Mouse (Mus musculus): Measurements from ENCODE around the gene Fbxw4.
"Not testable (repeated sequence)": the region's sequence is repeated elsewhere in the genome, so short reads cannot be mapped to it uniquely, and the experiment has no call there.

Gene Fbxw4

DNA sequence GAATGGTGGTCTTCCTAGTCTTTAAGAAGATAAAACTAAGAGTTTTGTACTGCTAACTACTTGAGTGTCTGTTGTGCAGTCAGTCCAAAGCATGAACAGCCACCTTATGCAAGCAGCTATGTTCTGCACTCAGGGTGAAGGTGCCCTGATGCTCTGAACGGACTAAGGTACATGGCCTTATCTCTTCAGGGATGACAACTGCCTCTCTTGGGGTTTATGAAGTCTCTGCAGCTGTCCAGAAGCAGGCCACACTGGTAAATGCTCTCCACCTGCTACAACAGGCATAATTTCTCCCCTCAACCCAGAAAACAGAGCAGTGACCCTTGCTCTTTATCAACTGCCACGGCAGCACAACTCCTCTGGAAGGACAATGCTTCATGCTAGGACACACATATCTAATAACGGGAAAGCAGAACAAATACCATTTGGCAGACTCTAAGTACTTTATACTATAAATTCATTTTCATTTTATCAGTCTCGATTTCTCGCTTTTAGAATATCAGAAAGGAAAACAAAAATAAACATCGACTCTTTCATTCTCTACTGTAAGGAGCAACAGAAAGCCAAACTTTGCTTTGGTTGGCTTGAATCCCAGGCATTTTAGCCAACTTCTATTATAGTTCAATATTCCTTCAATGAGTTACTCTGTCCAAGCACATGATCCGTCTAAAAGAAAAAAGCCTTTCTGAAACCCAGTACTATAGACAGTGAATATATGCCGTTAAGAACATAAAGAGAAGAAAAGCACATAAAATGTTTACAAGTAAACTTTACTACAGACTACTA lies 3.1 kb downstream of the Fbxw4 start:
- DNase-seq (ENCODE audit: low spot score) = no peak

DNA sequence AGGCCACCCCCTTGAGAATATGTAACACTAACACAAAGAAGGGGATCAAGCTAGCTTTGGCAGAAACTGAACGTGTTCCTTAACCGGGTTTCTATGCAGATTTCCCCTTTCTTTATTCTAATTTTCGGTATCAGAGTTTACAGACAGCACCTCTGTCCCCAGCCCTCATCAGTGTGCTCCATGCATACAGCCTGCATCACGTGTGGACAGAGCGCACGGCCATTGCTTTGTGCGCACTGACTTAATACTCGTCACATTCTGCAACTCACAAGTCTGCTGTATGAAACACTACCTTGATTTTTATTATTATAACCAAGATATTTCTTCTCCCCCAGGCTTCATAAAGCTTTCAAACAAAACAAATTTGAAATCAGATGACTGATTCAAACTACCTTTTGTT lies 4.2 kb downstream of the Fbxw4 start:
- DNase-seq (ENCODE audit: low spot score) = no peak

DNA sequence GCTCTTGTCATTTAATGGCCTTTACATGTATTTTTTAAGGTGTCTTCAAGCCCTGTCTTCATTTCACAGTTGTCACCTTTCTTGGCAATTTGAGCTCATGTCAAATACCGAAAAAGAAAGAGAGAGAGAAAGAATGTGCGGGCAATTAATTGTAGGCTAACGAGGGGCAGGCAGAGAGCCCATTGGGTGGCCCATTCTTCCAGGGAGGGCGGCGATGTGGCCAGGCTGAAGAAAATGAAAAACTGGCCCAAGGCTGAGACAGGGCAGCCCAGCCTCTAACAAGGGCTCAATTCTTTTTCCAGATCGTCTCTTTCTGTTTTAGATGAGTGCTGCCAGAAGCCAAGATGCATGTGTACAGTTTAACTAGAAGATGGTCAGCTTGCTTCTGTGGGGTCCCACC lies 6.1 kb downstream of the Fbxw4 start:
- no peak for DNase-seq (ENCODE audit: low spot score)

DNA sequence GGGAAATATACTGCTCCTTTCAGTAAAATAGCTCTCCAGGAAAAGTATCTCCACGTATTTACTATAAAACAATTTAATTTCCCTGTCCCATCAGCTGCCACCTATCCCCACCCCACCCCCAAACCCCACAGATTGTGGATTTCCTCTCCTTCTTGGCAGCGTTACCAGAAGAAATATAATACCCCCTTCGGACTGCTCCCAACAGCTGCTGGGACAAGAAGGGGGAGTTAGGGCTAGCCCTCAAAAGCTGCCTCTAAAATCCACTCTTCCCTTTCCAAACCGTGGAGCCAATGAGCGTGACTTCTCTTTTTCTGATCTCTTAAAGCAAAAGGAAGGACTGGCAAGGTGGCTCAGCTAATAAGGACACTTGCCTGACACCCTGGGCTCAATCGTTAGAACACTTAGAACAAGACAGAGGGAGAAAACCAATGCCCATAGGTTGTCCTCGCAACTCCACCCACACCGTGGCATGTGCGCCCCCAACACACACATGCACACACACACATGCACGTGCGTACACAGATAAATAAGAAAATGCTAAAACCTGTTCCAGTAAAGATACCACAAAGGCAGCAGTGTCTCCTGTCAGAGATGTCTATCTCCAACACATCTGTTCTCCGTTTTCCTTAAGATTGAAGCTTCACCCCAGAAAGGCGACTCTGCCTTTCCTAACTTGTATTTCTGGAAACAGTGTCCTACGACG lies 7.7 kb downstream of the Fbxw4 start:
- DNase-seq (ENCODE audit: low spot score) = no peak

DNA sequence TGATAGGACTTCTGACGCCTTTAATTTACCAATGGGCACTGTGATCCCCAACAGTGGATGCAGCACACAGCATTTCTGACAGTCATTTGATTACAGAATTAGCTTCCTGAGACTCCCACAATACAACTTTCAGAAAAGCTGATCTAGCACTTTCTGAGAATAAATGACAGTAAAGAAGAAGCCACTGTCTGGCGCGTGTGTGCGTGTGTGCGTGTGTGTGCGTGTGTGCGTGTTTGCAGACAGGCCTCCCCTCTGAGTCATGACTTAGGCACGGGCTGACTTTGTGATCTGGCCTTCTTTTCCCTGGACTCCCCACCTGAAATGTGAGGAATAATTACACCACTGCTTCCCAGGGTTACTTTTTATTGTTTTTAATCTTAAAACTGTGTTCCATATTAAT lies 8.6 kb downstream of the Fbxw4 start:
- no peak for DNase-seq (ENCODE audit: low spot score)

DNA sequence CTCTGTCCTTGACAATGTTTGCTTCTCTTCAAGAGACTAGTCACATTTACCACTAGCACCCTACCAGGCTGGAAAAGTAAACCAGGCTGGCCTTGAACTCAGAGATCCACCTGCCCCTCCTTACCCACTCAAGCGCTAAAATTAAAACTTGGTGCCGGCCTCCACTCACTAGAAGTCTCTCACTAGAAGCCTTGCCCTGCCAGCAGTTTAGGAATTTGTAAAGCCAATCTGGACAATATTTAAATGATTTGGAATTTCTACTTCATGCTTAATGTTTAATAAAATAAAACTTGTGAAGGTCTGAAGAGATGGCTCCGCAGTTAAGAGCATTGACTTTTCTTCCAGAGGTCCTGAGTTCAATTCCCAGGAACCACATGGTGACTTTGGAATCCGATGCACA lies 10.3 kb downstream of the Fbxw4 start:
- DNase-seq (ENCODE audit: low spot score) = no peak

DNA sequence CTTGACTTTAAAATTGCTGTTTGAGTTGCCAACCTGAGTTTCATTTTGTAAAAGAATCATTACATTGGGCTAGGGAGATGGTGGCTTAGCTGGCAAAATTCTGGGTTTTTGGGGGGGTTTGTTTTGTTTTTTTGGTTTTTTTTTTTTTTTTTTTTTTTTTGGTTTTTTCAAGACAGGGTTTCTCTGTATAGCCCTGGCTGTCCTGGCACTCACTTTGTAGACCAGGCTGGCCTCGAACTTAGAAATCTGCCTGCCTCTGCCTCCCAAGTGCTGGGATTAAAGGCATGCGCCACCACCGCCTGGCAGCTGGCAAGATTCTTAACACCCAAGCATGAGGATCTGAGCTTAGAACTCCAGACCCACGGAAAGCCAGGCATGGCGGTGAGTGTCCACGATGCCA lies 11.6 kb downstream of the Fbxw4 start:
- not testable (repeated sequence) for DNase-seq (ENCODE audit: low spot score)

DNA sequence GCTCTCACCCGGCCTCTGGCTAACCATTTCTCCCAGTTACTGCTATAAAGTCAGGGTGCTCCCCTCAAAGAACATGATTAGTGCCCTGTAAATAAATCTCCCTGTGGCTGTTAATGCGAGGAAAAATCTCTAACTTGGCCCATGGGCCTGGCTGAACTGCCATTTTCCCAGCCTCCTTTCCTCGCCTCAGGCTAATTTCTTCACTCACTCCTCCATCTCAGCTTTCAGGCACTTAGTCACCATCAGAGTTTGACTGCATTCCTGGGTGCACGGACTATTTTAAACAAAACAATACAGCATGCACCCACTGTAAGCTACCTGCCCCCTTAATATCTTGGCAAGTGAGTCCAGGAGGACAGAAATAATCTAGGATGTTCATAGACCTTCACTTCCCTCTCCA lies 13.2 kb downstream of the Fbxw4 start:
- no peak for DNase-seq (ENCODE audit: low spot score)

- no peak for DNase-seq (ENCODE audit: low spot score)
Observed at GRCm38 (mm10) chr19:45640691-45641090, 19.4 kb downstream of the Fbxw4 start.

GRCm38 (mm10) chr19:45635960-45636359 lies 24.2 kb downstream of the Fbxw4 start:
- DNase-seq (ENCODE audit: low spot score) = no peak

DNA sequence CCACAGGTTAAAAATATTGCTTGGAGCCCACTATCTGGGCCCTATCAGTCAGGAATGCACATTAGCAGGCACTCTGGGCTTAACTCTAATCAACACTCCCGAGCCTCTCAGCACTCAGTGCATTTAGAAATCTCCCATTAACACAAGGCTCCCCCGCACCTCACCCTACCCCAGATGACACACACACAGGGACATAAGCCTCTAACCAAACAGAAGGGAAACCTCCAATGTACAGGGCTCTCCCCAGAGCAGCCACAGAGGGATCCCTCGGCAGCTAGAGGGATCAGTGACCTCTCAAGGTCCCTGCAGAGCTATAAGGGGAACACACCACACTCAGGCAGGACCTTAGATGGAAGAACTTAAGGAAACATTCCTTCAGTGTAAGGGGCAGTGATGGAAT lies 28.5 kb downstream of the Fbxw4 start:
- DNase-seq (ENCODE audit: low spot score) = no peak

- no peak for DNase-seq (ENCODE audit: low spot score)
Observed at GRCm38 (mm10) chr19:45630953-45631352, 29.2 kb downstream of the Fbxw4 start.

DNA sequence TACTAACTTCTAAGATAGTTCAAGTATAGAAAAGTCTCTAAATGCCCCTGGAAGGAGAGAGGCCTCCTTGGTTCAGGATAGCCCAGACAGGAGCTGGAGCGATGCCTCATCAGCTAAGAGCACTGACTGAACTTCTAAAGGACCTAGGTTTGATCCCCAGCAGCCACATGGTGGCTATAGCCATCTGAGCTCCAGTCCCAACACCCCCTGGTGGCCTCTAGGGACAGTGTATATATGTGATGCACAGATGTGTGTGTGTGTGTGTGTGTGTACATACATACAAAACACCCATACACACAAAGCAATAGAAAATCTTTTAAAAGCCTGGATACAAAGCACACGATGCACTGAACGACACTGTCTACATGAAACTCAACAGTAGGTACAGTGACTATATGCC lies 30.9 kb downstream of the Fbxw4 start:
- DNase-seq (ENCODE audit: low spot score) = no peak

GRCm38 (mm10) chr19:45628649-45629048 lies 31.5 kb downstream of the Fbxw4 start:
- no peak for DNase-seq (ENCODE audit: low spot score)

GRCm38 (mm10) chr19:45627036-45627435 lies 33.1 kb downstream of the Fbxw4 start:
- no peak for DNase-seq (ENCODE audit: low spot score)

DNA sequence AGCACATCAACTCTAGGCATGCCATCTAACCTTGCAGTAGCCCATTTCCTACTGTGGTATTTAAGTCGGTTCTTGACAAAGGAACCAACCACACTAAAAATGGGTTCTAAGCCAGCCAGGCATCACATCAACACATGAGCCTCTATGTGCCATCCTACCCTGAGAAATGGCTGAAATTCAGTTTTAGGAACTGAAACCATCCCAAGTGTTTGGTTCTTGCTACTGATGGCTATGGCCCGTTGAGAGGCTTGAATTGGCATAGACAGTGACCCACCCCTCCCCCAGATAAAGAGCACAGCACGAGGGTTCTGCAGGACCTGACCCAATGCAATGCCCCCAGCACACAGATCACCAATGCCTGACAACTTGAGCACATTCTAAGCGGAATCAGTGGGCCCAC lies 36.4 kb downstream of the Fbxw4 start:
- DNase-seq (ENCODE audit: low spot score) = no peak

DNA sequence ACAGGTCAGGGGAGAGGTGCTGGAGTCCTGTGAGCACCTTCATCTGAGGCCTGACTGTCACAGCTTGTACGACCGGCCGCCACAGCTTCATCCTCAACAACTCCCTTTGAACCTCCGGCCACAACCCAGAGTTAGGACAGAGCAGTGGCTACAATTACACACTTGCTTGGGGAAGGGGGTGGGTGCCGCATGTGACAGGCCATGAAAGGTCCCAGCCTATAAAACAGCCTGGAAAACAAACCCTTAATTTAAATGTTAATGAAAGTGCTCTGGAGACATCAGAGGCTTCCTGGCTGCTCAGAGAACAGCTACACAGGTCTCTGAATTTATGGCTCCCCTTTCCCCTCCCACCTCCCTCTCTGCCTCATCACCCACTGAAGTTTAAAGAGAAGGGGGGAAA lies 38.0 kb downstream of the Fbxw4 start:
- DNase-seq (ENCODE audit: low spot score) = no peak

GRCm38 (mm10) chr19:45621061-45621460 lies 39.1 kb downstream of the Fbxw4 start:
- DNase-seq (ENCODE audit: low spot score) = no peak

GRCm38 (mm10) chr19:45619744-45620501 lies 40.2 kb downstream of the Fbxw4 start:
- DNase-seq (ENCODE audit: low spot score) = no peak

DNA sequence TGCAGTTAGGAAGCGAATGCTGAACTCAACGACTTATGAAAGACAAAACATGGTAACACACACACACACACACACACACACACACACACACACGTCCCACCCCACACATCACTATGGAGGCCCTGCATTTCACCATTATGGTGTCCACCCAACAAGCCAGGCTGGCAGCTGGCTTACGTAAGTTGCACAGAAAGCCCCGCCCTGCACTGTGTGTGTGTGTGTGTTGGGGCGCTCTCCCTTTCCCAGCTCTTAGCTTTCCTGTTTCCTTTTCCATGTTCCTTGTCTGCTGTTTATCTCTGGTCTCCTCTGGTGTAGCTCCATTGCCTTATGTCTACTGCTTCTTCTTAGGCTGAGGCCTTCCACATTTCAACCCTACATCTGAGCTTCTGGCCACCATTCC lies 41.9 kb downstream of the Fbxw4 start:
- no peak for DNase-seq (ENCODE audit: low spot score)

DNA sequence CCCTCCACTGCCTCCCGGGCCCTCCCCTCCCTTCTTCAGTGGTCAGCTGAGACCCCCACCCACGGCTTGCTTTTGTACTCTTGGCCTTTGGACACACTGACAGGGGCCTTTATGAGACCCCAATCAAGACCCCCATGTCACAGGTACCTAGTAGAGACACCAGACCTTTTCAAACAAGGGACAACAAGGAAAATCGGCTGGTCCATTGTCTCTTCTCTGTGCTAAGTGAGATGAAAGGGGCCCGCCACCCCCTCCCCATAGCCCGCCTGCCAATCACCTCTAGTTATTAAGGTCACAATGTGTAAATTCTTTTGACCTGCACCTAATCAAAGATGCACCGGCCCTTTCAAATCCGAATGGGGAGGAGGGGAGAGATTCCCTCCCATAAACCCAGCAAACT lies 43.4 kb downstream of the Fbxw4 start:
- no peak for DNase-seq (ENCODE audit: low spot score)

GRCm38 (mm10) chr19:45616214-45616518 lies 43.9 kb downstream of the Fbxw4 start:
- DNase-seq (ENCODE audit: low spot score) = no peak
